Mouse (Mus musculus) bone marrow, adult 2 months (tissue): ENCODE measurements around the gene Il6st. TPM values are rescaled to one million over a fixed set of nuclear protein-coding genes. Genes with fewer than 3 reads are reported as not detected.

Experiments used
- H3K27ac ChIP-seq: fragments of 200-500 bp; 2 replicates; pipeline ENCODE4 v1.5.1; 2012; ENCODE audit warnings: low read depth, mild to moderate bottlenecking, control low read depth, inconsistent platforms, low read length; ENCODE audit not compliant: control insufficient read depth, poor library complexity, insufficient read depth
- H3K4me1 ChIP-seq: fragments of 200-500 bp; 2 replicates; pipeline ENCODE4 v1.6.1; 2011; ENCODE audit warnings: low read length; ENCODE audit not compliant: control insufficient read depth, insufficient read depth
- H3K4me3 ChIP-seq: fragments of 200-500 bp; replicated peaks from 2 replicates; pipeline ENCODE3; 2011; ENCODE audit warnings: mild to moderate bottlenecking, low read depth, low read length, control low read depth; ENCODE audit not compliant: control insufficient read depth
- CTCF ChIP-seq: fragments of 200-500 bp; IDR thresholded peaks from 2 replicates; pipeline ENCODE4 v1.5.1; 2011; ENCODE audit warnings: low read length, control low read depth; ENCODE audit not compliant: control insufficient read depth, insufficient read depth
- POLR2A ChIP-seq: fragments of 200-500 bp; IDR thresholded peaks from 2 replicates; pipeline ENCODE4 v1.6.1; 2011; ENCODE audit warnings: low read depth, mild to moderate bottlenecking, control low read depth, low read length, borderline replicate concordance; ENCODE audit not compliant: control insufficient read depth
- WGBS: fragments of 180-500 bp; shearing (Covaris S2); methylation state at CpG from one replicate; pipeline ENCODE4 v1.1.7; 2018; 5-methylcytosine and 5-hydroxymethylcytosine counted together
- polyA plus RNA-seq: library from polyadenylated mRNA; stranded (reverse); fragments of >200 nt; gene quantifications from 2 replicates; pipeline ENCODE4 v1.2.4, GENCODE M21; 2011; ENCODE audit warnings: low replicate concordance; ENCODE audit not compliant: missing spikeins, insufficient read depth, insufficient read length

Il6st gene
- polyA plus RNA-seq, 1 experiment, result 29.0 TPM

GRCm38 (mm10) chr13:112439105-112439818 lies 24.6 kb upstream of the Il6st start:
- TF ChIP-seq POLR2A (no peak), CTCF (no peak)
- whole genome bisulfite sequencing, result 15% methylated on average over 15 of the region's 15 CpGs
- H3K4me1 ChIP-seq, result peaks cover 2% of the 10 kb centered on the region
- H3K27ac ChIP-seq, result peak overlapping the region; percentile 46; the same call in 1 of the 2 replicates
- no peak overlapping the region for H3K4me3 ChIP-seq

- TF ChIP-seq CTCF (no peak), POLR2A (no peak; the same call in 1 of the 2 replicates)
- under 1% methylated on average over 9 of the region's 9 CpGs for WGBS
- Histone ChIP-seq H3K4me3 (no peak overlapping the region), H3K27ac (peak overlapping the region; percentile 46; the same call in 1 of the 2 replicates), H3K4me1 (peaks cover 2% of the 10 kb centered on the region)
Observed at GRCm38 (mm10) chr13:112439917-112440361, 23.9 kb upstream of the Il6st start.

DNA sequence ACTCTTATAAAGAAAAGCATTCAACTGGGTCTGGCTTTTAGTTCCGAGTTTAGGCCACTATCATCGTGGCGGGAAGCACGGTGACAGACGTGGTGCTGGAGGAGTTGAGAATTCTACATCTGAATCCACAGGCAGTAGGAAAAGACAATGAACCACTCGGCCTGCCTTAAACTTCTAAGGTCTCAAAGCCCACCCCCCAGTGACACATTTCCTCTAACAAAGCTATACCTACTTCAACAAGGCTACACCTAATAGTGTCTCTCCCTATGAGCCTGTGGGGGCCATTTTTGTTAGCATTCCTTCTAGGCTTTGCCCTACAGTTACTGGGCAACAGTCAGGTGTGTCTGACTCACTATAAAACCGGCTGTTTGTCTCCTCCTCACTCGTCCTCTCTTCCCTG lies 23.2 kb upstream of the Il6st start:
- Histone ChIP-seq H3K4me1 (peaks cover 2% of the 10 kb centered on the region), H3K27ac (no peak overlapping the region), H3K4me3 (no peak overlapping the region)
- TF ChIP-seq CTCF (no peak), POLR2A (no peak)
- WGBS, result 51% methylated on average over 8 of the region's 8 CpGs

DNA sequence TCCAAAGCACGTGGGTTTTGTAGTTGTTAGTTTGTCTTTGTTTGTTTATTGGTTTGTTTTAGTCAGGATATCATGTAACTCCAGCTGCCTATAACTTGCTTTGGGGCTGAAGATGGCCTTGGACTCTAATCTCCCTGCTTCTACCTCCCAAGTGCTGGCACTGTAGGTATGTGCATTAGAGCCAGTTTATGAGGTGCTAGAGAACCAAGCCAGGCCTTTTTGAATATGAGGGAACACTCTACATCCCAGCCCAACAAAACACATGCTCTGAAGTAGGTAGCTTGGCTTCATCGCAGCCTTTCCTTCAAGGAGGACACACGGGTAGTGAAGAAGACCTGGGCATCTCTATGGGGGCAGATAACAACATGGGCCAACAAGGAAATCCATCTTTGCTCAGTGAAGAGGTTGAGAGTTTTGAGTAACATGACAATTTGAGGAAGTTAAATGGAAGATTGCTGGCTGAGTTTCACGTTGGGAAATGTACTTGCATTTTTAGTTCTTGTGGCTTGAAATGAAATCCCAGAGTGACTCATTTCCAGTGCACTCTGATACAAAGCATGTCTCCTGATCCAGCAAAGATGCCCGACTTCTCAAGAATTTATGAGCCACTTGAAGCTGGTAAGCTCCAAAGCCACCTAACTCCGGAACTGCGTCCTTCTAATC lies 20.9 kb upstream of the Il6st start:
- Histone ChIP-seq H3K4me3 (no peak overlapping the region), H3K27ac (peak overlapping the region; percentile 42; the same call in 1 of the 2 replicates), H3K4me1 (peaks cover 1% of the 10 kb centered on the region)
- TF ChIP-seq POLR2A (no peak), CTCF (no peak)
- 45% methylated on average over 7 of the region's 7 CpGs for WGBS

- 80% methylated on average over 8 of the region's 8 CpGs for WGBS
- Histone ChIP-seq H3K27ac (no peak overlapping the region), H3K4me3 (no peak overlapping the region), H3K4me1 (no peaks in the 10 kb centered on the region; the same call in 1 of the 2 replicates)
- no peak for TF ChIP-seq POLR2A
- no peak for TF ChIP-seq CTCF
Observed at GRCm38 (mm10) chr13:112447108-112447665, 16.7 kb upstream of the Il6st start.

DNA sequence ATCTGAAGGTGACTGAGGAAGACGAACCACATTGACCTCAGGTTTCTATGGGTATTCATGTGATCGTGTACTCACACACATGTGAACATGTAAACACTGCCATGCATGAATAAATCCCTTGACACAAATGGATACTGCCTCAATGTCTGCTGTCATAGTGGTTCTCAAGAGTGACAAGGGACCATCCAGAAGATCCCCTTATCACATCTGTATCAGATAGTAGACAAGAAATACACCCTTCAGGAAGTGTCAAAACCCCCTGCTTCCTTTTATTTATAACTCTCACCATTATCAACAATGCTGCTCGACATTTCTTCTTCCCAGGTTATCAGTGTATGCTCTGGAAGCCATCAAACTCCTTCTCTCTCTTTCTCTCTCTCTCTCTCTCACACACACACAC lies 13.7 kb upstream of the Il6st start:
- 44% methylated on average over 3 of the region's 3 CpGs for WGBS
- H3K4me3 ChIP-seq, result no peak overlapping the region
- H3K27ac ChIP-seq, result no peak overlapping the region
- no peak for TF ChIP-seq POLR2A
- no peaks in the 10 kb centered on the region for H3K4me1 ChIP-seq

DNA sequence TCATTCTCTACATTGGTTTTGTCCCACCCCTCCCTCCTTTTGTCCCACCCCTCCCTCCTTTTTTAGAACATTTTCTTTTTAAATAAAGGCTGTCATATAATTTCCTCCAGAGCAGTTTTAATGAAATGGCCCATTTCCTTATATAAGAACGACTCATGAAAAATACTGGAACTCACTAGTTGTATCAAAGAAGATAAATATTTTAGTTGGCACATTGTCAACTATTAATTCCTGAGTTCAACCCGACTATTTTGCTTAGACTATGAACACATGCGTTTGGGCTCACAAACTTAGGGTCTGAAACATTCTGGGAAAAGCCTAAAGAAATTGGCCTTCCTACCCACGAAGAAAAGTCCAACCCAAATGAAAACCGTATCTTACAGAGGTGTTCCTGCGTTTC lies 6.5 kb upstream of the Il6st start:
- H3K27ac ChIP-seq, result no peak overlapping the region
- 60% methylated on average over 6 of the region's 6 CpGs for WGBS
- TF ChIP-seq CTCF (no peak), POLR2A (no peak)
- no peaks in the 10 kb centered on the region; the same call in 1 of the 2 replicates for H3K4me1 ChIP-seq
- no peak overlapping the region for H3K4me3 ChIP-seq

- Histone ChIP-seq H3K4me3 (no peak overlapping the region), H3K4me1 (no peaks in the 10 kb centered on the region; the same call in 1 of the 2 replicates), H3K27ac (no peak overlapping the region)
- TF ChIP-seq CTCF, result no peak
- no peak for TF ChIP-seq POLR2A
- WGBS, result 82% methylated on average over 4 of the region's 4 CpGs
Observed at GRCm38 (mm10) chr13:112458016-112458415, 5.9 kb upstream of the Il6st start.
